Mouse (Mus musculus): ENCODE data around the gene Fgf3.

- TF ChIP-seq CTCF (IDR thresholded peaks at IDR 0.05; ENCODE audit: extremely low read depth, insufficient read depth, low read length) (no peak), POLR2A (IDR thresholded peaks at IDR 0.05; ENCODE audit: extremely low read depth, insufficient read depth, low read length) (no peak)
Measured at GRCm38 (mm10) chr7:144851321-144851720, 13.4 kb downstream of the Fgf3 start.
